Mouse (Mus musculus): ENCODE data around the gene Abt1.

DNA sequence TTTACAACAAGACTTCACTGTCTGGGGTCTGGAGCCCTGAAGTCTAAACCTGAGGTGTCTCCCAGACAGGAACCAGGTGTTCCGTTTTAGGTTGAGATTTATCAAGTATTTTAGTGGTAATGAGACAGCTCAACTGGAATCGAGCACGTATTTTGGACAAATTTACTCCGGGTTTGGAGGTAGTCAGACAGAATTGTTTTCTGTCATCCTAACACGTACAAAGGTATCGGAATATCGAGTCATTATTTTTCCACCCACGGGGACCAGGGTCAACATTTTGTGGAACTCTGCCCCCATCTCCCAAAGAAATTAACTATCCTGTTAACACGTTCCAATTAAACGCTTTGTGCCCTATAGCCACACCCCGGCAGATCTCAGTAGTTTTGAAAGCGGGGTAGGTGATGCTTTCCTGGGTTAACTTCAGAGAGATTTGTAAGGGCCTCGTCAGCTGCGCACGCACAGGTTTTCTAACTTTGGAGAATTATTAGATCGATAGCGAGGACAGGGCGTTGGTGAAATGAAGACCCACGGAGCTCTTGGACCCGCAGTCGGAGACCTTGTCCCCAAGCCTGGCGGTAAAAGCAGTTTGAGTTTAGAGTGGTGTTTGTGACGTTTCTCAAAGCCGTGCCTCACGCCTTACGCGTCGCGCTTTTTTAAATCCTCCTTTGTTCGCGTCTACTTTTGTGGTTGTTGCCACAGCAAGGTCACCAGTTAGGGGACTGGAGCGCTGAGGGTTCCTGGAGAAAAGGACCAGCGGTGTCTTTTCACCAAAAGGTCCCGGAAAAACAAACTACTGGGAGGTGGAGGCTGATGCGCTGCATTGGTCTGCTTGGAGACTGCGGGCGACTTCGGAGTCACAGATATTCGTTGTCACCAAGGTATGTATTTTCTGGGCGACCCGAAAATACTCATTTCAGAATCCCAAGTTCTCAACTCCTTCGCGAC is 28.1 kb downstream of the Abt1 start:
- TF ChIP-seq CTCF (IDR thresholded peaks at IDR 0.05; ENCODE audit: low read depth) = no peak
- no peak for TF ChIP-seq EP300 (IDR thresholded peaks at IDR 0.05; ENCODE audit: low read depth)
